Mouse (Mus musculus) naive thymus-derived CD4-positive, alpha-beta T cell, adult 2 months (primary cell): ENCODE measurements around the gene Kansl1l.
A peak's percentile ranks its signal among the peaks of the same experiment; 100 is the strongest.

ENCODE experiments used
- DNase-seq: peaks from one replicate; pipeline ENCODE4 v3.0.0-alpha.2; 2011; ENCODE audit warnings: low read depth

The Kansl1l gene

DNA sequence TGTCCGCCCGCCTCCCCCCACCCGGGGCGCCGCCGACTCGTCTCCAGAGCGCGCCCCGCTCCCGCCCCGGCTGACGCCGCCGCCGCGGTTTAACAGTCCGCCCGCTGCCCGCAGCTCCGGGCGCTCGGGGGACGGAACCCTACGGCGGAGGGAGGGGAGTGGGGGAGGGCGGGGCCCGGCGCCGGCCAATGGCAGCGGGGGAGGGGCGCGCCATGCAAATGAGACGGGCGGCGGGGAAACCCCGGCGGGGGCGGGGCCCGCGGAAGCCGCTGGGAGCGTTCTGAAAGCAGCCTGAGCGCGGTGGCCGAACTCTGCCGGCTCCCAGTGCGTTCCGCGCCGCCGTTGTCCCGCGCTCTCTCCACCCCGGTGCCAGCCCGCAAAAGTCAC is at the start of gene Kansl1l:
Kansl1l (minus strand) TSS at position 110 of the 387 bp plus-strand sequence.
- peak; percentile 95 for DNase-seq

DNA sequence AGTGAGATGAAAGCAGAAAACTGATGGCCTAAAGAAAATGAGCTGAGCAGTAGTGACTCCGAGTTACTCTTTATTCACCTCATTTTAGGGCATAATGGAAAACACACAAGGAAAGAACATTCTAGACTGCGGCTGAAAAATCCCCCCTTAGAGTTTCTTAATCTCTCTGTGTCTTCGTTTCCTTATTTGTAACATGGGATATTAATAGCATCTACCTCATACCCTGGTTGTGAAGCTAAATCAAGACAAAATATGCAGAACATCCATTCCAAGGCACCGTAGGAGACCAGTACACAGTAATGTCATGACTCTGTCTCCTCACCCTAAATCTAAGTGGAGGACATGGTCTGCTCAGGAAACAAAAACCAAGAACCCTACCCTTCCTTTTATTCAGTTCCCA is 48.3 kb upstream of the Kansl1l start:
- DNase-seq = no peak

DNA sequence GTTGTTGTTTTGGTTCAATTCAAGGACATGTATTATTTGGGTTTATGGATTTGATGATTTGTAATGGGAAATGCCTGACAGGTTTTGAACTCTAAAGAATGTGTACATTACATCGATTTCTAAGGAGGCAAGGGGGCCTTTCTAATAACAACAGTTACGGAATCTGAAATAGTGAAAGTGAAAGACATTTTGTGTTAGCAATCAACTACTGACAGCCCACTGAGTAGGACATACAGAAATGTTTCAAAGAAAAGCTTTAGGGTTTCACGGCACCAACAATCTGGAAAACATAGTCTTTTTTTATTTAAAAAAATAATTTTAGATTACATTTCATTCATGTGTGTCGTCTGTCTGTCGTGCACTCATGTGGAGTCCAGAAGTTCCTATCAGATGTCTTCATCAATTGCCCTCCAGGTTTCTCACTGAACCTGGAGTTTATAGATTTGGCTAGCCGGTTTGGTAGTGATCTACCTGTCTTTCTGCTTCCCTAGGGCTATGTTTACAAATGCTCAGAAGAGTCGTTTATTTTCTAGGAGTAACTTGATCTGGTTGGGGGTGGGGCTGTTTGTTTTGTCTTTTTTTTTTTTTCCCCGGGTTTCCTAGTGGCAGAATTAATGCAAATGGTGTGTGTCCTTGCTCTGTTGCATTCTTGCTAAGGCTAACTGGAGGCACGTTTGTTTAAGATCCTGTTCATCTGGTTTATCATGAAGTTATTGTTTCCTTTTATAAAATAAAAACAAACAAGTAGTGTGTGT is 46.6 kb upstream of the Kansl1l start:
- DNase-seq = peak; percentile 55

DNA sequence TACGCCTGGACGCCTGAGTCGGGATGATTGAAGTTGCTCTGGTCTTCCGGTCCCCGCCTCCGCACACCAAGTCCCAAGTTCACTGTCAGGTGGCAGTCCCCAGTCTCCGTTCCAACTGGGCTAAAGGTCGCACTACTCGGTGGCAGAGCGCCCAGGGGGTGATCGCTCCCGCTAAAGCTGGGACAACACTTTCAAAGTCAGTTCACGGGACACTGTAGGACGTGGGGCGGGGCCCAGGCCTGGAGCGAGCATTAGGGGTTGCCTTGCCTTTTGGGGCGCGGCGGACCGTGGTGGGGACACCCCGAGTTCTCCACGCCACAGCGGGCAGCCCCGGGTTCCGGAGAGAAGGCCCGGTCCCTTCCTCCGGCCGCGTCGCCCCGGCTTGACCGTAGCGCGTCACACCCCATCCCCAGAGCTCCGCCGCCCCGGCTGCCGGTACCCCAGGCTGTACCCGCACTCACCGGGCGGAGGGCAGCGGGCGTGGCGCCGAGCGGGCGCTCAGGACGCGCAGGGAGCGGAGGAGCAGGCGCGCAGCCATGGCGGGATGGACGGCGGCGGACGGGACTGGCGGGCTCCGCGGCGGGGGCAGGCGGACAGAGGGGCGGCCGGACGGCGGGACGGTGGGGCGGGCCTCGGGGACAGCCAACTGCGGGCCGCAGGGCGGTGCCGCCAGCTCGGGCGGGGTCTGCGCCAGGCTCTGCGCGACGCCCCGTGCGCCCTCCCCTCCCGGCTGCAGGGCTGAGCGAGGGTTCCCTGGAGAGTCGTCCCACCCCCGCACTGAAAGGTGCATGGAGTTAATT is 45.5 kb upstream of the Kansl1l start, which contains the start of gene Acadl:
Acadl (minus strand) TSS at position 566 of the 800 bp plus-strand sequence.
- peak; percentile 66 for DNase-seq

GRCm38 (mm10) chr1:66861764-66862672 is 44.7 kb upstream of the Kansl1l start:
- DNase-seq = no peak

GRCm38 (mm10) chr1:66847506-66847905 is 30.1 kb upstream of the Kansl1l start:
- DNase-seq = peak; percentile 67

DNA sequence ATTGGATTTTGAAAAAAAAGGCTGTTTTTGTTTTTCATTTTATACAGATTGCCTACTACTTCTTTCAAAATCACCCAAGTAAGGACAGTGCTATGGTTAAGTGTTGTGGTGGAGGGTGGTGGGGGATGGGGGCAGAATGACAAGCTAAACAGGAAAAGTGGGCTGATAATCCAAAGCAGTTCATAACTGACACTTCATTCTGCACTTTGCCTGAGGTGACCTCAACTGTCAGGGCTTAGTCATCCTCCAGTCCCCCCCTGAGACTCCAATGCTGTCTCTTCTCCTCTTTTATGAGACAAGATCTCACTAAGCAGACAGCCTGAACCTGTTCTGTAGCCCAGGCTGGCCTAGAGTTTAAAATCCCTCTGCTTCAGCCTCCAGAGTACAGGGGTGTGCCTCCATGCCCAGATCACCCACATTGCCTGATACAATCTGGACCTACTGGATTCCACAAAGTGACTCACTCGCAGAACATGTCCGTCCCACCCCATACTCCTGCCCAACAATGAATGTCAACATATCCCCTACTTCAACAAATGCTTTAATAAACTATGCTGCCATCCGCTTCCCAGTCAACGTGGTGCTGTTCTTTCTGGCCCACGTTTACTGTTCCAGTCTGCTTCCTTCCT is 28.4 kb upstream of the Kansl1l start:
- DNase-seq = no peak

GRCm38 (mm10) chr1:66841938-66842337 is 24.6 kb upstream of the Kansl1l start:
- no peak for DNase-seq

DNA sequence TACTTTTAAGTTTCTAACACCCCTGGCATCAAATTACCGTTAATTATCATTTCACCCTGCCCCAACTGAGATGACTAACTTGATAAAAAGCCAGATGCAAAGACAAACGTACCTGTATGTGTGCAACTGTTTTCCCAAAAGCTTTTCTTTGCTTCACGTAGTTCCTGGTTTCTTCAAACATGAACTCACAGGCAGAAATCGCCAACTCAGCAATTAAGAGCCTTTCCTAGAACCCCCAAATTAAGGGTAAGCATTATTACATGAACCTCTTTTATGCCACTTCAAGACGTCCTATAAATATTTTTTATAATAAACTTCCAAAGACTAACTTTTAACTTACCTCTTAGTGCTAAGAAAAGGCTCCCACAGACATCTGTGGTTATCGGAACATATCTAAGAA is 24.1 kb upstream of the Kansl1l start:
- DNase-seq = no peak

DNA sequence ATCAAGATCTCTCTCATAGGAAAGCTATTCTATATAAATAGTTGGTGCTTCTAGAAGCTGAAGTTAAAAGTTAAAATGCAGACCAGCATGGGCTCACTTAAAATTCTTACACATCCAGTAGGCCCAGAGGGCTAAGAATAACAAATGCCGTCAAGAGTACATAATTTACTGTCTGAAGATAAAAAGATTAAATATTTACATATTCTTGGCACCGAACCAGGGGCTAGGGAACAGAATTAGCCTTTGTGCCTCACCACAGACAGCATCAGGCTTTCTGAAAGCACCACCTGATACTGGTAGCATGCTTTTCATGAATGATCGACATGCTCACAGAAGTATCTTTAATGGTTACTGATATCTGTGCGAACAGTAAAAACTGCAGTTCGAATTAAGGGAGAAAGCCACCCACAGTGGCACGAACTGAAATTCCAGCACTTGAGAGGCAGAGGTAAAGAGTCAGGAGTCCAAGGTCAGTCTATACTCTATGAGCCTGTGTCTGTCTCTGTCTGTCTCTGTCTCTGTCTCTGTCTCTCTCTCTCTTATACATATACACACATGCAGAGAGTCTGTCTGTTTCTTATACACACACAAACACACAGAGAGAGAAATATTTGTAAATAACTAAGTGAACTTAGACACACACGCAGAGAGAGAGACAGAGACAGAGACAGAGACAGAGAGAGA is 22.5 kb upstream of the Kansl1l start:
- DNase-seq = no peak

- no peak for DNase-seq
Observed at GRCm38 (mm10) chr1:66839135-66839534, 21.8 kb upstream of the Kansl1l start.

GRCm38 (mm10) chr1:66838184-66839042 is 21.1 kb upstream of the Kansl1l start:
- peak; percentile 86 for DNase-seq

DNA sequence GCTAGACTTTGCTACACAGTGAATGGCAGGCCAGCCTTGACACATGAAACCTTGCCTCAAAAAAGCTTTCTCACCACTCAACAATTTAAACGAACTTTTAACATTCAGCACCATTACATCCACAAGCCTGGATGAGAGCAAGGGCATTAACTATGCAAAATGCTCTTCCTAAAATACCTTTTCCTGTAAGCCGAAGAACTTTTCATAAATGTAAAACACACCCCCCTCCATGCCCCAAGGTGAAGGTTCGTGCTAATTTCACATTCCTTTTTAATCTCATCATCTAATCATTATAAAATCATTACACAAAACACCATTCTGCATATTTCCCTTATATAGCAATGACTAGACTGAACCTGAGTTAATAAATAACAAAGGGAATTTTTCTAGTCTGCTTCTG is 19.8 kb upstream of the Kansl1l start:
- DNase-seq = no peak

DNA sequence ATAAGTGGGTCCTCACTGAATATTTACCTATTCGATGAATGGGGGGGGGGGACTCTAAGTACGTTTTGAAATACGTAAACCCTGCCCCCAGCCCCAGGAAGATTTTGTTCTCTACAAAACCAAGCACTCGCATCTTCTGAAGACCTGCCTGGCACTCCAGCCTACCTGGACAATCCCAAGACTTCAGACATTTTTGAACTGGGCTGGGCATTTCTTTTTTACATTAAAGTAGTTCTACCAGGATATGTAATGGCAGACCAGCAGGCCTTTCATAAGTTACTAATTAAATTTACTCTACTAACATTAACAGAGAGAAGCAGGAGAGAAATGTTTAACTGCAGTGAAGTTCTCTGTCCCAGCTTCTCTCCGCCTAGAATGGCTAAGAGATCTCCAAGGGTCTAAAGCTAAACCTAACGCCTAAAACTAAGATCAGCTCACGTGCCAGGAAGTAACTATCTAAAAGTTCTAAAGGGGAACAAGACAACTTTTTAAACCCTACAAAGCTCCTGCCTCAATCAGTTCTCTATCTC is 15.3 kb upstream of the Kansl1l start:
- DNase-seq = no peak

- no peak for DNase-seq
Observed at GRCm38 (mm10) chr1:66831824-66832600, 14.7 kb upstream of the Kansl1l start.

- no peak for DNase-seq
Observed at GRCm38 (mm10) chr1:66829400-66830080, 12.2 kb upstream of the Kansl1l start.

DNA sequence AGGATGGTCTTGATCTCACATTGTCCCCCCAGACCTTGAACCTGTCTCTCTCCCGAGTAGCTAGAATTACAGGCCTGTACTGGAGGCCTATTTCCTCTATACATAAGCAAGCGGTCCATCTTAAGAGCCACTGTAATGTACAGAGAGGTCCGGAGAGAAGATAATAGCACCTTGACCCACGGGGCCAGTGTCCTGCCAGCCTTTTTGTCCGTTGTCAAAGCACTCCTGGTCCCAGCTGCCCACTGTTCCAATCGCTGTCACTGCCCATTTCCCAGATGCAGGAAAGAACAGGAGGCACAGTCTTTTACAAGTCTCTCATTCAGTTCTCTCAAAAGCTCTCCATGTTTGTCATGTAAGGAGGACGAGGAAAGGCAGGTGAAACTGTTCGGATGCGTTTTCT is 4.6 kb upstream of the Kansl1l start:
- no peak for DNase-seq

DNA sequence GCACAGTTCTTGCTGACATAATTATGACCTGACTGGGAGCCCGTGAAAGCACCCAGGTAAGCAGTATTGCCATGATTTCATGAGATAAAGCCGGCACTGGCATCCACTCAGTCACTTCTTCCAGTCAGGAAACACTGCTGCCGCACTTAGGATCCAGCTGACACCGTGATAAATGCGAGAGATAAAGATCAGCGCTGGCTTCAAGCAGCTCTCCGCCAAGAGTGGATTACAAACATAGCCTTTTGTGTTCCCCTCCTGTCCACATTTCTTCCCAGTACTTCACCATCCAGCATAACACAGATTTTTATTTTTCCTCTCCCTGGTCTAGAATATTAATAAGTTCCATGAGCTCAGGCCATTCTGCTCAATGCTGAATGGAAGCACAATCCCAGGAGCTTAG is 2.9 kb upstream of the Kansl1l start:
- DNase-seq = no peak
